ENCODE assay signal across 1 mouse cellular context in genomic region chr8:18208658-18209057, GRCm38 (mm10).
TF ChIP-seq lines count a peak whose summit lies in the region.

No protein-coding gene starts in this region.

TF ChIP-seq in MEL, 35 proteins besides CTCF, POLR2A, EP300 and RAD21:
- TF ChIP-seq UBTF (IDR thresholded peaks at IDR 0.05; ENCODE audit: borderline replicate concordance, insufficient read depth, low read depth, low read length), result no peak
- no peak for TF ChIP-seq ZC3H11A (IDR thresholded peaks at IDR 0.05; ENCODE audit: low read depth, low read length)
- no peak for TF ChIP-seq GABPA (IDR thresholded peaks at IDR 0.05; ENCODE audit: low read depth, low read length)
- TF ChIP-seq TAL1 (IDR thresholded peaks at IDR 0.05; ENCODE audit: low read length), result no peak
- no peak for TF ChIP-seq CHD2 (IDR thresholded peaks at IDR 0.05; ENCODE audit: low read length)
- TF ChIP-seq USF1 (IDR thresholded peaks at IDR 0.05; ENCODE audit: low read depth, low read length), result no peak
- no peak for TF ChIP-seq MYC (IDR thresholded peaks at IDR 0.05; ENCODE audit: low read depth, low read length)
- TF ChIP-seq NELFE (IDR thresholded peaks at IDR 0.05; ENCODE audit: low read depth, low read length), result no peak
- no peak for TF ChIP-seq MEF2A (IDR thresholded peaks at IDR 0.05; ENCODE audit: extremely low read depth, insufficient replicate concordance, low read depth, low read length, poor library complexity, severe bottlenecking)
- no peak for TF ChIP-seq MAX (IDR thresholded peaks at IDR 0.05; ENCODE audit: low read length)
- no peak for TF ChIP-seq MAFK (IDR thresholded peaks at IDR 0.05; ENCODE audit: borderline replicate concordance, low read depth, low read length)
- no peak for TF ChIP-seq MYB (IDR thresholded peaks at IDR 0.05; ENCODE audit: low read depth, low read length)
- no peak for TF ChIP-seq GATA1 (IDR thresholded peaks at IDR 0.05; ENCODE audit: low read depth, low read length)
- no peak for TF ChIP-seq ZNF384 (IDR thresholded peaks at IDR 0.05; ENCODE audit: low read depth, low read length)
- TF ChIP-seq ZMIZ1 (IDR thresholded peaks at IDR 0.05; ENCODE audit: low read depth, low read length), result no peak
- TF ChIP-seq USF2 (IDR thresholded peaks at IDR 0.05; ENCODE audit: borderline replicate concordance in 1 of 2, insufficient read depth in 1 of 2, low read depth in 1 of 2, low read length in 2 of 2), result no peak
- TF ChIP-seq MAZ (IDR thresholded peaks at IDR 0.05; ENCODE audit: low read depth, low read length), result no peak
- TF ChIP-seq RCOR1 (IDR thresholded peaks at IDR 0.05; ENCODE audit: low read depth, low read length), result no peak
- TF ChIP-seq HCFC1 (IDR thresholded peaks at IDR 0.05; ENCODE audit: low read depth, low read length), result no peak
TF ChIP-seq in MEL: peak in this region for 0.
